Mouse (Mus musculus): ENCODE measurements around the gene Tmem212. TPM values are rescaled to one million over a fixed set of nuclear protein-coding genes. Genes with fewer than 3 reads are reported as not detected.
"Not testable (repeated sequence)": the region's sequence is repeated elsewhere in the genome, so short reads cannot be mapped to it uniquely, and the experiment has no call there.

Gene Tmem212
- not detected for polyA plus RNA-seq (2012; fragmentation: generic; extraction: Trizol)

GRCm38 (mm10) chr3:27896318-27896892 is at the start of gene Tmem212:
TSS of gene Tmem212 (minus strand) at chr3:27896368.
- Histone ChIP-seq H3K4me2 (ENCODE audit: low read depth) (no peak within 1 kb of the TSS), H3ac (ENCODE audit: control insufficient read depth, insufficient read length) (no peak within 1 kb of the TSS), H3K36me3 (ENCODE audit: control insufficient read depth, insufficient read depth) (no peaks in the 10 kb centered on the region), H3K4me3 (no peak within 1 kb of the TSS), H3K27me3 (ENCODE audit: control insufficient read depth, insufficient read depth, insufficient read length) (no peaks in the 10 kb centered on the region), H3K79me2 (ENCODE audit: control insufficient read depth, insufficient read depth) (no peaks in the 10 kb centered on the region)
- TF ChIP-seq TCF12 (IDR thresholded peaks at IDR 0.05; ENCODE audit: insufficient read depth, poor library complexity, severe bottlenecking) = no peak
- no peak for TF ChIP-seq CEBPB (IDR thresholded peaks at IDR 0.05; ENCODE audit: insufficient read depth, poor library complexity, severe bottlenecking)
- TF ChIP-seq POLR2AphosphoS2 (IDR thresholded peaks at IDR 0.05; ENCODE audit: insufficient read length, low read depth) = no peak
- TF ChIP-seq REST (IDR thresholded peaks at IDR 0.05; ENCODE audit: insufficient read depth, insufficient read length) = no peak
- no peak for TF ChIP-seq MYOD1 (IDR thresholded peaks at IDR 0.05; ENCODE audit: control insufficient read depth in 1 of 3, insufficient read length in 2 of 3, low read depth in 2 of 3)
- no peak for TF ChIP-seq TCF3 (IDR thresholded peaks at IDR 0.05; ENCODE audit: insufficient read length, low read depth)
- no peak for TF ChIP-seq POLR2A (IDR thresholded peaks at IDR 0.05; ENCODE audit: insufficient read length, low read depth)
- TF ChIP-seq E2F4 (IDR thresholded peaks at IDR 0.05; ENCODE audit: insufficient read depth) = no peak
- TF ChIP-seq USF1 (IDR thresholded peaks at IDR 0.05; ENCODE audit: low read depth) = no peak
- TF ChIP-seq MAX (IDR thresholded peaks at IDR 0.05; ENCODE audit: low read depth) = no peak
- TF ChIP-seq MYOG (IDR thresholded peaks at IDR 0.05; ENCODE audit: control insufficient read depth in 1 of 3, insufficient read depth in 1 of 3, insufficient read length in 2 of 3, low read depth in 2 of 3) = no peak
- TF ChIP-seq SRF (IDR thresholded peaks at IDR 0.05; ENCODE audit: control insufficient read depth, insufficient read length, low read depth) = no peak

- H3K36me3 ChIP-seq (ENCODE audit: control insufficient read depth, insufficient read depth); H3K79me2 ChIP-seq (ENCODE audit: control insufficient read depth, insufficient read depth); H3K4me3 ChIP-seq; H3ac ChIP-seq (ENCODE audit: control insufficient read depth, insufficient read length); H3K4me2 ChIP-seq (ENCODE audit: low read depth); H3K27me3 ChIP-seq (ENCODE audit: control insufficient read depth, insufficient read depth, insufficient read length): not testable (repeated sequence)
These were observed 49.2 kb upstream of the Tmem212 start for GRCm38 (mm10) chr3:27945397-27945796.

DNA sequence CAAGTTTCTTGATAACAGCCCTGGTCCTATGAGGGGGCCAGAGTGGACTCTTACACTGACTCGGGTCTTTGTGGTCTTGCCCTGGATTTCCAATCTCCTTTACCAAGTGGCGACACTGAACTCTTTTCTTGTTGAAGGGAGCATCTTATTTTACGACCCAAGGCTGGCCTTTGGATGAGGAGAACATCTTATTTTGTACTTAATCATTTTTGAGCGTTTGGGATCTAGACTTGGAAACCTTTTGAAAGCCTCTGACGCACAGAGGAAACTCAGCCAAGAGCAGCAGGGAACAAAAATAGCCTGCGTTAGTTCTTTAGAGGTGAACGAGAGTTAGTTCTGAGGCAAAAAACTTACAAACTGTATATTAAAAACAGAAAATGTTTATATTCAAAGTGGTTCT is 46.8 kb upstream of the Tmem212 start:
- TF ChIP-seq TCF3 (IDR thresholded peaks at IDR 0.05; ENCODE audit: insufficient read length, low read depth) = no peak
- TF ChIP-seq MYOD1 (IDR thresholded peaks at IDR 0.05; ENCODE audit: control insufficient read depth in 1 of 3, insufficient read length in 2 of 3, low read depth in 2 of 3) = no peak
- TF ChIP-seq E2F4 (IDR thresholded peaks at IDR 0.05; ENCODE audit: insufficient read depth) = no peak
- no peak for TF ChIP-seq POLR2AphosphoS2 (IDR thresholded peaks at IDR 0.05; ENCODE audit: insufficient read length, low read depth)
- no peak for TF ChIP-seq POLR2A (IDR thresholded peaks at IDR 0.05; ENCODE audit: insufficient read length, low read depth)
- no peak for TF ChIP-seq MAX (IDR thresholded peaks at IDR 0.05; ENCODE audit: low read depth)
- TF ChIP-seq CEBPB (IDR thresholded peaks at IDR 0.05; ENCODE audit: insufficient read depth, poor library complexity, severe bottlenecking) = no peak
- TF ChIP-seq REST (IDR thresholded peaks at IDR 0.05; ENCODE audit: insufficient read depth, insufficient read length) = no peak
- no peak for TF ChIP-seq TCF12 (IDR thresholded peaks at IDR 0.05; ENCODE audit: insufficient read depth, poor library complexity, severe bottlenecking)
- no peak for TF ChIP-seq SRF (IDR thresholded peaks at IDR 0.05; ENCODE audit: control insufficient read depth, insufficient read length, low read depth)
- no peak for TF ChIP-seq USF1 (IDR thresholded peaks at IDR 0.05; ENCODE audit: low read depth)
- TF ChIP-seq MYOG (IDR thresholded peaks at IDR 0.05; ENCODE audit: control insufficient read depth in 1 of 3, insufficient read depth in 1 of 3, insufficient read length in 2 of 3, low read depth in 2 of 3) = no peak
- no peaks in the 10 kb centered on the region for H3K79me2 ChIP-seq (ENCODE audit: control insufficient read depth, insufficient read depth)
- no peaks in the 10 kb centered on the region for H3K27me3 ChIP-seq (ENCODE audit: control insufficient read depth, insufficient read depth, insufficient read length)
- H3K4me3 ChIP-seq = no peak overlapping the region
- no peaks in the 10 kb centered on the region for H3K36me3 ChIP-seq (ENCODE audit: control insufficient read depth, insufficient read depth)
- no peak overlapping the region for H3K4me2 ChIP-seq (ENCODE audit: low read depth)
- H3ac ChIP-seq (ENCODE audit: control insufficient read depth, insufficient read length) = no peak overlapping the region

- Histone ChIP-seq H3K4me2 (ENCODE audit: low read depth) (no peak overlapping the region), H3ac (ENCODE audit: control insufficient read depth, insufficient read length) (no peak overlapping the region), H3K4me3 (no peak overlapping the region), H3K79me2 (ENCODE audit: control insufficient read depth, insufficient read depth) (no peaks in the 10 kb centered on the region), H3K27me3 (ENCODE audit: control insufficient read depth, insufficient read depth, insufficient read length) (no peaks in the 10 kb centered on the region), H3K36me3 (ENCODE audit: control insufficient read depth, insufficient read depth) (no peaks in the 10 kb centered on the region)
- peak; percentile 64; the same call in 1 of the 2 replicates for TF ChIP-seq CEBPB (IDR thresholded peaks at IDR 0.05; ENCODE audit: insufficient read depth, poor library complexity, severe bottlenecking)
- no peak for TF ChIP-seq MYOD1 (IDR thresholded peaks at IDR 0.05; ENCODE audit: control insufficient read depth in 1 of 3, insufficient read length in 2 of 3, low read depth in 2 of 3)
These were observed 45.5 kb upstream of the Tmem212 start for GRCm38 (mm10) chr3:27941634-27942033.

DNA sequence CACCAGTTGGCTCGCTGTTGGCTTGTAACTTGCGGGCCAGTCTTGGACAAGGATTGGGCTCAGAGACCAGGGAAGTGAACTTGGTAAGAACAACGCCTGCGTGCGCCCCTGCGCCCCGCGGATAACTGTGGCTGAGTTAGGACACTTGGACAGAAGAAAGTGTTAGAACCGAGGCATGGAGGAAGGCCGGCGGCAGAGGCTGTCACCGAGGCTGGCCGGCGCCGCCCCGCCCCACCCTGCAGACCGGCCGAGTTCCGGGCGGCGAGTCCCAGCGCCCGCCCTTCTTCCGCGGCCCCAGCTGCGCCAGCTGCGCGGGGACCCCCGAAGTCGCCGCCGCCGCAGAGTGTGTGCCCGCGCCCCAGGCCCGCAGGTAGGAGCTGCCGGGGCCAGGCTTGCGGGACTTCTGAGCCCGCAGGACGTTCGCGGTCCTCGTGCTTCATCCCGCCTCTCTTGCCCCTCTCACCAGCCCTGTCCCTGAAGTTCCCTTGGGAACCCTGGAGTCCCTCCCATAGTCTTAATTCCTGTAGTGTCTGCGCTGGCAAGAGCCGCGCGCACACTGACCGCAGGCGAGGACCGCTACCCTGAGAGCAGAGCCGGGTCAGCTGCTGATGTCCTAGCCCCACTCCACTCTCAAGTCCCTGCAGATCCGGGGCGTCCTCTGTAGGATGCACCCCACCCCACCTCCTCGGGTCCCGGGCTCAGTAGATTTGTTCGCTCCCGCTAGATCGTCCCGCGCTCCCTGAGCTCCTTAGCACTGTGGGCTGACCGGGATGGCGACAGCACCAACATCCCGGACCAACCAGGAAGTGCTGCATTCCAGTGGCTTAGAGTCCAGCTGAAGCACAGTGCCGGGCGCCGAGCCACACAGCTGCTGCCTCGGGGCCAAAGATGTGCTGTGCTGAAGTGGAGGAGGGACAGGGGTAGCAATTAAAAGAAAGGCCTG is 42.5 kb upstream of the Tmem212 start, which contains the start of gene Pld1:
Gene Pld1 (plus strand): TSS at position 315 of the 943 bp plus-strand sequence.
- H3ac ChIP-seq (ENCODE audit: control insufficient read depth, insufficient read length) = peak within 1 kb of the TSS; percentile 21
- no peaks in the 10 kb centered on the region for H3K36me3 ChIP-seq (ENCODE audit: control insufficient read depth, insufficient read depth)
- peak within 1 kb of the TSS; percentile 98 for H3K4me2 ChIP-seq (ENCODE audit: low read depth)
- TF ChIP-seq USF1 (IDR thresholded peaks at IDR 0.05; ENCODE audit: low read depth) (no peak), TCF12 (IDR thresholded peaks at IDR 0.05; ENCODE audit: insufficient read depth, poor library complexity, severe bottlenecking) (peak; percentile 57), POLR2A (IDR thresholded peaks at IDR 0.05; ENCODE audit: insufficient read length, low read depth) (peak; percentile 60), E2F4 (IDR thresholded peaks at IDR 0.05; ENCODE audit: insufficient read depth) (no peak), MYOG (IDR thresholded peaks at IDR 0.05; ENCODE audit: control insufficient read depth in 1 of 3, insufficient read depth in 1 of 3, insufficient read length in 2 of 3, low read depth in 2 of 3) (peak; percentile 70 to 94 (median 92)), CEBPB (IDR thresholded peaks at IDR 0.05; ENCODE audit: insufficient read depth, poor library complexity, severe bottlenecking) (no peak), REST (IDR thresholded peaks at IDR 0.05; ENCODE audit: insufficient read depth, insufficient read length) (no peak), MAX (IDR thresholded peaks at IDR 0.05; ENCODE audit: low read depth) (no peak), MYOD1 (IDR thresholded peaks at IDR 0.05; ENCODE audit: control insufficient read depth in 1 of 3, insufficient read length in 2 of 3, low read depth in 2 of 3) (peak in 2 of 3 experiments; percentile 91 to 93), SRF (IDR thresholded peaks at IDR 0.05; ENCODE audit: control insufficient read depth, insufficient read length, low read depth) (no peak), TCF3 (IDR thresholded peaks at IDR 0.05; ENCODE audit: insufficient read length, low read depth) (peak; percentile 56), POLR2AphosphoS2 (IDR thresholded peaks at IDR 0.05; ENCODE audit: insufficient read length, low read depth) (no peak)
- H3K4me3 ChIP-seq = peak within 1 kb of the TSS; percentile 54
- H3K27me3 ChIP-seq (ENCODE audit: control insufficient read depth, insufficient read depth, insufficient read length) = no peaks in the 10 kb centered on the region
- H3K79me2 ChIP-seq (ENCODE audit: control insufficient read depth, insufficient read depth) = no peaks in the 10 kb centered on the region

All from myocyte (in vitro differentiated cells).